Mouse (Mus musculus) gastrocnemius, postnatal 14 days (tissue): ENCODE results near the gene Tbxas1. TPM values are rescaled to one million over a fixed set of nuclear protein-coding genes. Genes with fewer than 3 reads are reported as not detected.

Experiments used
- DNase-seq: peaks from one replicate; pipeline ENCODE4 v3.0.0; 2021; ENCODE audit warnings: mixed read lengths
- intact Hi-C: fragments of 180-260 bp; cut with DNase I; formaldehyde crosslinking; loops from one replicate; pipeline ENCODE4 v1.15.1; 2025; ENCODE audit warnings: low total_unique reads
- total RNA-seq, 2 experiments: library from RNA; stranded (reverse); gene quantifications; 2 replicates each; pipeline ENCODE4 v1.2.3; 2021

Gene Tbxas1
- total RNA-seq, 2 experiments from 2014 or later = 0.75 to 1.4 TPM

GRCm38 (mm10) chr6:39013034-39013832 lies 138.0 kb downstream of the Tbxas1 start:
- no peak for DNase-seq
- intact Hi-C loops = no loop called here

- intact Hi-C loops = no loop called here
- no peak for DNase-seq
Measured at GRCm38 (mm10) chr6:39017942-39018341, 142.7 kb downstream of the Tbxas1 start.

GRCm38 (mm10) chr6:39018805-39019204 lies 143.6 kb downstream of the Tbxas1 start:
- no peak for DNase-seq
- intact Hi-C loops = no loop called here

GRCm38 (mm10) chr6:39019219-39019618 lies 144.0 kb downstream of the Tbxas1 start:
- intact Hi-C loops = no loop called here
- no peak for DNase-seq

GRCm38 (mm10) chr6:39021909-39022308 lies 146.7 kb downstream of the Tbxas1 start:
- no peak for DNase-seq
- intact Hi-C loops = no loop called here

- intact Hi-C loops = no loop called here
- DNase-seq = no peak
Measured at GRCm38 (mm10) chr6:39022461-39023181, 147.4 kb downstream of the Tbxas1 start.

- DNase-seq = no peak
Measured at GRCm38 (mm10) chr6:39024631-39025030, 149.4 kb downstream of the Tbxas1 start.

GRCm38 (mm10) chr6:39025038-39025437 lies 149.8 kb downstream of the Tbxas1 start:
- no peak for DNase-seq
- intact Hi-C loops = no loop called here

More at GRCm38 (mm10) chr6:39024631-39025030, 149.4 kb downstream of the Tbxas1 start:
- intact Hi-C loops = no loop called here

- intact Hi-C loops = no loop called here
- DNase-seq = no peak
Measured at GRCm38 (mm10) chr6:39030714-39031113, 155.5 kb downstream of the Tbxas1 start.

GRCm38 (mm10) chr6:39033676-39034075 lies 158.5 kb downstream of the Tbxas1 start:
- intact Hi-C loops = no loop called here
- no peak for DNase-seq

GRCm38 (mm10) chr6:39035039-39035438 lies 159.8 kb downstream of the Tbxas1 start:
- DNase-seq = no peak
- intact Hi-C loops = no loop called here

GRCm38 (mm10) chr6:39036204-39036603 lies 161.0 kb downstream of the Tbxas1 start:
- intact Hi-C loops = no loop called here
- no peak for DNase-seq

- intact Hi-C loops = no loop called here
- DNase-seq = no peak
Measured at GRCm38 (mm10) chr6:39040451-39040850, 165.2 kb downstream of the Tbxas1 start.

- DNase-seq = no peak
- intact Hi-C loops = no loop called here
Measured at GRCm38 (mm10) chr6:39049141-39049540, 173.9 kb downstream of the Tbxas1 start.

- no peak for DNase-seq
Measured at GRCm38 (mm10) chr6:39050836-39051235, 175.6 kb downstream of the Tbxas1 start.

GRCm38 (mm10) chr6:39051799-39052556 lies 176.8 kb downstream of the Tbxas1 start:
- intact Hi-C loops = no loop called here
- no peak for DNase-seq

More at GRCm38 (mm10) chr6:39050836-39051235, 175.6 kb downstream of the Tbxas1 start:
- intact Hi-C loops = no loop called here

GRCm38 (mm10) chr6:39052636-39053035 lies 177.4 kb downstream of the Tbxas1 start:
- no peak for DNase-seq
- intact Hi-C loops = no loop called here

GRCm38 (mm10) chr6:39054206-39054864 lies 179.1 kb downstream of the Tbxas1 start:
- DNase-seq = no peak
- intact Hi-C loops = no loop called here

GRCm38 (mm10) chr6:39054878-39055508 lies 179.8 kb downstream of the Tbxas1 start:
- intact Hi-C loops = no loop called here
- no peak for DNase-seq
